Mouse (Mus musculus): ENCODE results near the gene Hist1h2ac. TPM values are rescaled to one million over a fixed set of nuclear protein-coding genes. Genes with fewer than 3 reads are reported as not detected.

The Hist1h2ac gene
- total RNA-seq, 2 experiments from 2014 or later, result 1.9 to 2.0 TPM

DNA sequence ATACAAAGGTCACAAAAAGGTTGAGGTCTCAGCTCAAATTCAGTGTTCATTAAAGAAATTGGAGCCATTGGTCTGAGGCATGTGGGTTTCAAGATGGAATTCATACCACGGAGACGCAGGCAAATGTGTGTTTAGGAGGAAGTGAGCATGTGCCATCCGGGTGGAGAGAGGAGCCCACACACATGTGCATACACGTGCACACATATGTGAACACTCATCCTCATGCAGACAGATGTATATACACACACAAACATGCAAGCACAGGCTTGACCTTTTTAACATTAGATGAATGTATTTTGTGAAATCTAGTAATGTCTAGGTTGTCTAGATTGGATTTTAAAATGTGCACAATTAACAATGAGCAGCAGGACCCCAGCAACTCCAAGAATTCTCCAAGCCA is 18.5 kb upstream of the Hist1h2ac start:
- intact Hi-C loops (cut with DNase I), result no loop called here
- DNase-seq (ENCODE audit: low spot score in 2 of 2), result no peak

DNA sequence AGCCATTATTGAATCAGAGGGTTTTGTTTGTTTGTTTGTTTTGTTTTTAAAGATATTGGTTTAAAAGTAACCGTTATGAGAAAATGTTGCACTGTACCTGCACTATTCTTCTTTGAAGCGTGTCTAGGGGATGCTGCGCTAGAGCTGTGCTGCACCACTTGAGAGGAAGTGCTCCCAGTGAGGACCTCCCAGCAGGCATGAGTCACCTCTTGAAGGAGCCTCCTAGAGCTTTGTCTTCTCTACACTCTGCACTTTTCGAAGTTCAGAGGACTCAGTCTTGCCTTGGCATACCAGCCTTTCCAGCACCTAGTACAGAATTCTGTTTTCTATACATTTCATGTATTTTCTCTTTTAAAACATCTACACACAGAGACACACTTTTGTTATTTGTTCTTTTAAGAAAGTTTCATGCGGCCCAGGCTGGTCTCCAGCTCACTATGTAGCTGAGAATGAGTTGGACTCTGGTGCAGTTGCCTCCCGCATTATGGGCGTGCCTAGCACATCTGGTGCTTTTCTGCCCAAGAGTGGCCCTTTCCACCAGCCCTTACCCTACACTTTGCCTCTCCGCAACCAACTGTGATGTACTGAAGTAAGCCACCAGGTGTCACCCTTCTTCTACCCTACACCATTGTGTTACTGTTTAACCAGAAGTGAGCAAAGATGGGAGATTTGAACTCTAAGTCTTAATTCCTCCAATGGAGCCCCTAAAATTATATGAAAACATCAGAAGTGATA is 17.2 kb upstream of the Hist1h2ac start:
- intact Hi-C loops (cut with DNase I), result loop anchor here (1.0 kb wide), 1 partner anchor 31 kb away; no protein-coding TSS in a partner anchor
- peak; percentile 83 to 85 for DNase-seq (ENCODE audit: low spot score in 2 of 2)

DNA sequence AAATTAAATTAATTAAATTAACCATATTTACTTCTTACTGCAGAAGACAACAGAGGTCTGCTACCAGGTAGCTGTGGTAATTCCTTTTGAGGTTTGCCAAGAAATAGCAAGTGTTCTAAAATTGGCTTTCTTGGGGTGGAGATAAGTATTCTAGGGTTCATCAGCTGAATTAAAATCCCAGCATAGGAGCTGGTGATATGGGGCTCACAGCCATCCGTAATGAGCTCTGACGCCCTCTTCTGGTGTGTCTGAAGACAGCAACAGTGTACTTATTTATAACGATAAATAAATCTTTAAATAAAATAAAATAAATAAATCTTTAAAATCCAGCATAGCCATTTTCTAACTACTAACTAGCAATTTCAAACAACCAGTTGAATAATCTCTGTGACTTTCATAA is 16.0 kb upstream of the Hist1h2ac start:
- no peak for DNase-seq (ENCODE audit: low spot score in 2 of 2)
- intact Hi-C loops (cut with DNase I), result loop anchor here (5.0 kb wide), 2 partner anchors 77 to 117 kb away; partner anchors contain the start of genes Hist1h1e, Hist1h2be and Hist1h4d

DNA sequence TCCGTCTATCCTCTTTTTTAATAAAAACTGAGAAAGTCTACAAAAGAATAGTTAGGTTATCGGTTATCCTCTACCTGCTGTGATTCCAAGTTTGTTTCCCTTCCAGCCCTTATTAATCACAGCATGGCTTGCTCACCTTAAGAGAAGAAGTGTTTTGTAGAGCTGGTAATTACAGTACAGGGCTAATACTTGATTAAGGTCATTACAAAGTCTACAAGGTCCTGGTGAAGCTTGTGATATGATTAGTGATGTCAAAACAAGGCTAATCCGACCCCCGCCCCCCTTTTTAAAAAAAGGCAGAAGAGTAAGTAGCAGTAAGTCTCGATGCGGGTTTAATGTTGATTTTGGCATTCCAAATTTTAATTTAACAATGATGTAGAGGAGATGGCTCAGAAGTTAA is 15.2 kb upstream of the Hist1h2ac start:
- DNase-seq (ENCODE audit: low spot score in 2 of 2), result no peak
- intact Hi-C loops (cut with DNase I), result loop anchor here (1.0 to 5.0 kb wide), 3 partner anchors 15 to 117 kb away; partner anchors contain the start of genes Hist1h1e, Hist1h2bc, Hist1h2be and Hist1h4d

DNA sequence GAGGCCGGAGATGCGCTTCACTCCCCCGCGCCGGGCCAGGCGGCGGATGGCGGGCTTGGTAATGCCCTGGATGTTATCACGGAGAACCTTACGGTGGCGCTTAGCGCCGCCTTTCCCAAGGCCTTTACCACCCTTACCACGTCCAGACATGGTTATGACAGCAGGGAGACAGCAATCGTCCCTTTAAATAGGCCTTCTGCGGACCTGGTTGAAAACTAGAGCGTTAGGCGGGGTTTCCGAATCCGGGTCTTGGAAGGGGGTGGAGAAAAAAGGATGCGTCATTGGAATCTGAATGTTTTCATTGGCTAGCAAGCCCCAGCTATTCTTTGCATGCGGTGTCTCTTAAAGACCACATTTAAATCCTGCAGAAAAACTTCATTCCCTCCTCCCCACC is 14.5 kb upstream of the Hist1h2ac start, which contains the start of gene Hist1h4c:
Gene Hist1h4c, minus strand, starts transcription at position 155 of the 394 bp plus-strand sequence.
- intact Hi-C loops (cut with DNase I), result loop anchor here (1.0 to 5.0 kb wide), 3 partner anchors 14 to 116 kb away; partner anchors contain the start of genes Hist1h1e, Hist1h2bc, Hist1h2be and Hist1h4d
- DNase-seq (ENCODE audit: low spot score in 2 of 2), result peak; percentile 99

DNA sequence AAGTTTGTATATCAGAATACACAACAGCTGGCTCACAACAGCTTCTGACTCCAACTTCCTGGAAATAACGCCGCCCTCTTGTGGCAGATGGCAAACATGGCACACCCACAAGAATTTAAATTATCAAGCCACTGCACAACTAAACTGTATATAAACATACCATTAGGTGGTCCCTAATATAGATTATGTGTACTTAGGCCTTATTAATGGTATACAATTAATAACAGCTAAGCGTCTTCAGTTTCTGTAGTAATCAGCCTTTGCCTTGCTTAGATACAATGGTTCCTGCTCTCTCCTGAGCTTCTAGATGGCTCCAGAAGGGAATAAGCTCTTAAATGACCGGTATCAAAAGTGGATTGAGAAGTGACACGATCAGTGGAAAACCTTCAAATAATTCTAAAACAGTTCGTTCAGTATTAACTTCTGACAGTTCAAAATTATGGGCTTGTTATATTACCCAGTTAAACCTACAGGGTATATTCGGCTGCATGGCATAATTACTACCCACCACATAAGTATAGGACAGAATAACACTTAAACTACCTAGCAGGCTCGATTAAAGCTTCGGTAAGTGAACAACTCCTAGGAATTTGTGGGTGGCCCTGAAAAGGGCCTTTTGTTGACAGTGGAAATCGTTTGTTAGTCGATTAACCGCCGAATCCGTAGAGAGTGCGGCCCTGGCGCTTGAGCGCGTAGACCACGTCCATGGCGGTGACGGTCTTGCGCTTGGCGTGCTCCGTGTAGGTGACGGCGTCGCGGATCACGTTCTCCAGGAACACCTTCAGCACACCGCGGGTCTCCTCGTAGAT is 13.9 kb upstream of the Hist1h2ac start:
- intact Hi-C loops (cut with DNase I), result loop anchor here (1.0 to 5.0 kb wide), 3 partner anchors 13 to 115 kb away; partner anchors contain the start of genes Hist1h1e, Hist1h2bc, Hist1h2be and Hist1h4d
- peak; percentile 42 to 77 for DNase-seq (ENCODE audit: low spot score in 2 of 2)

DNA sequence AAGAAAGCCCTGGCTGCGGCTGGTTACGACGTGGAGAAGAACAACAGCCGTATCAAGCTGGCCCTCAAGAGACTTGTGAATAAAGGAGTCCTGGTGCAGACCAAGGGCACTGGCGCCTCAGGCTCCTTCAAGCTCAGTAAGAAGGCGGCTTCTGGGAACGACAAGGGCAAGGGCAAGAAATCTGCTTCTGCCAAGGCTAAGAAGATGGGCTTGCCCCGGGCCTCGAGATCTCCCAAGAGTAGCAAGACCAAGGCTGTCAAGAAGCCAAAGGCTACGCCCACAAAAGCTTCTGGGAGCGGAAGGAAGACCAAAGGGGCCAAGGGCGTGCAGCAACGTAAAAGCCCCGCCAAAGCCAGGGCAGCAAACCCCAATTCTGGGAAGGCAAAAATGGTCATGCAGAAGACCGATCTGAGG is 12.3 kb upstream of the Hist1h2ac start:
- no peak for DNase-seq (ENCODE audit: low spot score in 2 of 2)

DNA sequence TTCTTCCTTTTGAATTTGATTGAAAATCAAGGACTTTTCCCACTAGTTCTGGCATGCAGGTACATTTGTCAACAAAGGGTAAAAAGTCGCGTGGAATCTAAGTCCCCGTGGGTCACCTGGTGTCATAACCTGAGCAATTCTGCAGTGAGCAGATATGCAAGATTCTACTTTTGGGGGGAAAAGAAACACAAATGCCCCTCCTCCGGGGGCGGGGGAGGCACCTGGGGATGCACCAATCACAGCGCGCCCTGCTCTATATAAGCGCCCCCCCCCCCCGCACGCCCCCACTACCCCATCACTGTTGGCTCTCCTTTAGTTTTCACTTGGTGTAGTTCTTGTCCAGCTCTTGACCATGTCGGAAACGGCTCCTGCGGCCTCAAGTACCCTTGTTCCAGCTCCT is 11.8 kb upstream of the Hist1h2ac start, which contains the start of gene Hist1h1t:
Gene Hist1h1t, plus strand, starts transcription at position 301 of the 400 bp plus-strand sequence.
- intact Hi-C loops (cut with DNase I), result loop anchor here (5.0 kb wide), 2 partner anchors 73 to 113 kb away; partner anchors contain the start of genes Hist1h1e, Hist1h2be and Hist1h4d
- DNase-seq (ENCODE audit: low spot score in 2 of 2), result no peak

More for the DNA sequence above, 12.3 kb upstream of the Hist1h2ac start:
- intact Hi-C loops (cut with DNase I), result loop anchor here (5.0 kb wide), 2 partner anchors 74 to 114 kb away; partner anchors contain the start of genes Hist1h1e, Hist1h2be and Hist1h4d

DNA sequence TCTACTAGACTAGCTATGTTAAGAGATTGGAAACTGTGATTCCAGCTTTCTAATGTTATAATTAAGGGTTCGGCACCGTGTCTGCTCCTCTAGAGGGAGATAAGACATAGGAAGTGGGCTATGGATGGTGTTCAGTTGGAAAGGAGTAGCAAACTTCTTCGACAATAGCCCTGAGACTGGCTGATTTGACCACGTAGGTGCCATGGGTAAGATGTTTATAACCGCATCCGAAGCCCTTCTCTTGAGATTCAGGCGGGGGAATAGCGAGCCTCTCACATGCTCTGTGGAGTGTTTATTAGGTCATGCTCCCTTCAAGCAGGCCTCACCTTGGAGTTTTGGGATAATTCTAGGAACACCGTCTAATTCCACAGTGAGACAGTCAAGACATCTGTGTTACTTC is 11.2 kb upstream of the Hist1h2ac start:
- DNase-seq (ENCODE audit: low spot score in 2 of 2), result no peak
- intact Hi-C loops (cut with DNase I), result loop anchor here (5.0 kb wide), 2 partner anchors 73 to 113 kb away; partner anchors contain the start of genes Hist1h1e, Hist1h2be and Hist1h4d

DNA sequence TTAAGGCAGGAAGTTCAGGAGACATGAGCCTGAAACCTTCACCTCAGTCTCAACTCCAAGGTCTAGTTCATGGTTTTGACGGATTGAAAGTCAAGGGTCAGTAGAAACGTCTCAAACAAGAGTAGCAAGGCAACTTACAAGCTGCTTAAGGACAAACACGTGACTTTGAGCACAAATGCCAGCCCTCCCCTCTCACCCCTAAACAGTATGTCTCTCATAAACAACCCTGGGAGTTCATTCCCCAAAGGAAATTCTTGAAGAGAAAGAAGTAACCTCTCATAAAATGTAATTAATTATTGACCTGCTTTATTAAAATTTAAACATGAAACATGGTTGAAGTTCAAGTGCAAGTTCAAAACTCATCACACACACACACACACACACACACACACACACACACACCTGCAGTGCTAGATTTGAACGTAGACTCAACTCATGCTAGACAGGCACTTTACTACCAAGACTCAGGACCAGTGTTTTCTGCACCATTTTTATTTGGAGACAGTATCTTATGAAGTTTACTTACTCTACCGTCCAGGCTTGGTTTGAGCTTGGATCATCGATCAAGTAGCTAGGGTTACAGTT is 10.2 kb upstream of the Hist1h2ac start:
- no peak for DNase-seq (ENCODE audit: low spot score in 2 of 2)
- intact Hi-C loops (cut with DNase I), result no loop called here

DNA sequence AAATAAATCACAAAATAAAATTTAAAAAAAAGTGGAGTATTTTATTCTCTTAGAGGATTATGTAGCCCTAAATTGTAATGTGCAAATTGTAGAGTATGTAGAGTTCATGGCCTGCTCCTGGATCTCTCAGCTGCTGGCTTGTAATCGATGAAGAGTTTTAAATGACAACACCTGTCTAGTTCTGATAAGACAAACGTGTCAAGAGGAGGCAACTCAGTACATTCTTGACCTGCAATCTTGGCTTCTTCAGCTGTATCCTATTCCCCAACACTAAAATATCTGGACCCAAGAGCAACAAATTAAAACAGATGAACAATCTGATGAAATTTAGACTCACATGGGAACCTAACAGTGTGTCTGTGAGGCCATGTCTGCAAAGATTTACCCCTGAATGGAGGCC is 5.7 kb upstream of the Hist1h2ac start:
- no peak for DNase-seq (ENCODE audit: low spot score in 2 of 2)
- intact Hi-C loops (cut with DNase I), result loop anchor here (10.0 kb wide), 1 partner anchor 1645 kb away; the partner anchor contains the start of genes Hist1h2ag, Hist1h2bj and Hist1h4i

DNA sequence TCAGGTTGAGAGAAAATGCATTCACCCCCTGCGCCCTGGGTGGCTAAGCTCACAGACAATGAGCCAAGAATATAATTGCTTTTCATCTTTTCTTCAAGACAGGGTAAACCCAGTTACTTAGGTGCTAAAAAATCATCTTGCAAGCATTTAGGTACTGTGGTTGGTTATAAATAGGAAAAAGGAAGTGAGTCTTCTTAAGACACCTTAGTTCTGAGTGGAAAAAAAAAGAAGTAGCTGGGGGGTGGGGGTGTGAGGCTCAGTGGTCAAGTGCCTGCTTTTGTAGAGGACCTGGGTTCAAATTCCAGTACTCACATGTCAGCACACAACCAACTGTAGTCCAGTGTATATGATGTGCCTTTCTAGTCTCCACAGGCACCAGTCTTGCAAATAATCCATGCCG is 5.2 kb upstream of the Hist1h2ac start:
- intact Hi-C loops (cut with DNase I), result loop anchor here (10.0 kb wide), 1 partner anchor 1644 kb away; the partner anchor contains the start of genes Hist1h2ag, Hist1h2bj and Hist1h4i
- no peak for DNase-seq (ENCODE audit: low spot score in 2 of 2)

DNA sequence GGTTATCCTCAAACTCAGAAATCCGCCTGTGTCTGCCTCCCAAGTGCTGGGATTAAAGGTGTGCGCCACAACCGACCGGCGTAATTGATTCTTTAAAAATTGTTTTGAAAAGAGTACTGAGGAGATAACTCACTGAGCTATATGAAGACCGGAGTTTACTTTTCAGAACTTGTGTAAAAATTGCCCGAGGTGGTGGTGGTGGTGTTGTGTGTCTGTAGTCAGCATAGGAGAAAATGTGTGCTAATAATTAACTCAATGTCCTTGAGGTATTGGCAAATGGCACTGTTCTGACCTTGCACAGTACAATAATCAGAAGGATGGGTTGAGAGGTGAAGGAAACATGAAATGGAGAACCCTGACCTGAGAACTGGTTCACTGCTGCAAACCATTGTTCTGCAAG is 4.2 kb upstream of the Hist1h2ac start:
- no peak for DNase-seq (ENCODE audit: low spot score in 2 of 2)
- intact Hi-C loops (cut with DNase I), result loop anchor here (10.0 kb wide), 1 partner anchor 1643 kb away; the partner anchor contains the start of genes Hist1h2ag, Hist1h2bj and Hist1h4i

DNA sequence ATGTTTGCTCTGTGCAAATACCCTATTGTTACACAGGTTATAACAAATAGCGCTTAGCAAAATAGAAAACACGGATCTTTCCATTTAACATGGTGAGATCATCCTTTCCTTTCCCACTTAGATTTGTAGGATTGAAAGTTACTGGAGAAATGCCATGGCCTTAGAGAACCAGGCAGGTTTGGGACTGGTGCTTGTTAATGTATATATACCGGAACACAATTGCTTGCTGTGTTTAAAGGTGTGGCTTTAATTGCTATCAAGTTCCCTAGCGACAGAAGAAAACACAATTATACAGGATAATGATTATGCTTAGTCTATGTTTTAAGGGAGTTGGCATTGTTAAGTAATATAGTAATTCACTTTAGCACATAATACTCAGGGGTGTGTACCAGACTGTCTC is 3.4 kb upstream of the Hist1h2ac start:
- intact Hi-C loops (cut with DNase I), result loop anchor here (10.0 kb wide), 1 partner anchor 1642 kb away; the partner anchor contains the start of genes Hist1h2ag, Hist1h2bj and Hist1h4i
- no peak for DNase-seq (ENCODE audit: low spot score in 2 of 2)

DNA sequence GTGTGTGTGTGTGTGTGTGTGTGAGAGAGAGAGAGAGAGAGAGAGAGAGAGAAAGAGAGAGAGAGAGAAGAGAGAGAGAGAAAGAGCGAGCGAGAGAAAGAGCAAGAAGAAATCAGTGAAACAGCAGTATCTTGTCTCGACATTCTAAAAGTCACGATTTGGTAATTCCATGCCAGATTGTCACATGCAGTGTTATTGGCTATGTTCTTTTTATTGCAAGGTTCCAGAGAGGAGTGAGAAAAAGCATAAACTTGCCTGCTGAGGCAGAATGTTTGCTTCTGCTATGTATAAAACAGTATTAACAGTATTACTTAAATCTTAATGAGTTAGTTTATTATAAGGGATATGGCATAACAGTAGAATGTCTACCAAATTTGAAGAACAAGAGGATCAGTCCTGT is 2.2 kb upstream of the Hist1h2ac start:
- intact Hi-C loops (cut with DNase I), result loop anchor here (10.0 kb wide), 1 partner anchor 1641 kb away; the partner anchor contains the start of genes Hist1h2ag, Hist1h2bj and Hist1h4i
- peak in 1 of 2 experiments; percentile 69 for DNase-seq (ENCODE audit: low spot score in 2 of 2)

DNA sequence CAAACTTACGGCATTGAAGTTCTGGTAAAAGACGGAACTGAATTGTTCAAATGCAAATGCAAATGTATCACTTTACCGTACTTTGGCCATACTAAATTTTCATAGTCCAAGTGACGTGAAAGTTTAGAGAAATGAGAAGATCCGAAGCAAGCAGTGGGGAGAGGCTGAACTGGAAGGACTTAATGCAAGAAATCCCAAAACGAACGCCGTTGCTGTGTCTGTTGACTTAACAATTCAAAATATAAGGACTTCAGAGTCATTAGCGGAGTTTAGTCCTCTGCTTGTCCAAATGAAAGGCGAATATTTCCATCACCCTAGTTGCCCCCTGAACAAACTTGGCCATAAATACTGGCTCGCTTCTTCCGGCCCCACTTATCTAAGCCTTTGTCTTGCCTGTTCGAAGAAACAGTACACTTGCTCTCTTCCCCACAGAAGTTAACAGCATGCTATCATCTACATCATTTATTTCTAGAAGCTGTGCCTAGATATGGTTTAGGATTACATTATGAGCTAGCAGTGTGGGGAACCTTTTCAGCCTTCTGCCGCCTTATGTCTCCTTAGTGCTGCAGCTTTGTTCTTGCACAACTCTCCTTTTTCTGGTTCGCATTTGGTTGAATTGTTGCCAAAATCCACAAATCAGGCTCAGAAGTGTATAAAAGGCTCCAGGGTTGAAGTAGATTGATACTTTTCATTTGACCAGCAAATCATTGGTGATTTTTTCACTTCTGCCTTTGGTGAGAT is 1.5 kb upstream of the Hist1h2ac start:
- intact Hi-C loops (cut with DNase I), result loop anchor here (10.0 kb wide), 1 partner anchor 1640 kb away; the partner anchor contains the start of genes Hist1h2ag, Hist1h2bj and Hist1h4i
- DNase-seq (ENCODE audit: low spot score in 2 of 2), result no peak

DNA sequence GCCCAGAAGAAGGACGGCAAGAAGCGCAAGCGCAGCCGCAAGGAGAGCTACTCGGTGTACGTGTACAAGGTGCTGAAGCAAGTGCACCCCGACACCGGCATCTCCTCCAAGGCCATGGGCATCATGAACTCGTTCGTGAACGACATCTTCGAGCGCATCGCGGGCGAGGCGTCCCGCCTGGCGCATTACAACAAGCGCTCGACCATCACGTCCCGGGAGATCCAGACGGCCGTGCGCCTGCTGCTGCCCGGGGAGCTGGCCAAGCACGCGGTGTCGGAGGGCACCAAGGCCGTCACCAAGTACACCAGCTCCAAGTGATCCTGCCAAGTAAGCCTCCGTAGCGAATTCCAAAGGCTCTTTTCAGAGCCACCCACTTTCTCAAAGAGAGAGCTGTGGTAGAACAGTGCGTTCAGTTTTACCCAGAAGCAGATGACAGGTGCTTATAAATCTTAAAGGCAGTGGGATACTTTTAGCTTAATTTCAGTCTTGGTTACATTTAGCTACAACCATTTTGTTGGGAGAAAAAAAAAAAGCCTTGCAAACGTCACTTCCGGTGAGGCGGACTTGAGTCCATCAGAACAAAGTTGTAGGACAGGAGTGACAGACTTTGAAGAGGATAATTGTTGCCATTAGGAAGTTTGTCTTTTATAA is 672 bp upstream of the Hist1h2ac start:
- intact Hi-C loops (cut with DNase I), result loop anchor here (1.0 to 10.0 kb wide), 2 partner anchors 14 to 1640 kb away; partner anchors contain the start of genes Hist1h2ag, Hist1h2bj, Hist1h4c and Hist1h4i
- peak; percentile 61 to 69 for DNase-seq (ENCODE audit: low spot score in 2 of 2)

All from left cerebral cortex, postnatal 14 days (tissue).